Mouse (Mus musculus) heart, adult 8-10 months (tissue): ENCODE data around the gene Thoc6. TPM values are rescaled to one million over a fixed set of nuclear protein-coding genes. Genes with fewer than 3 reads are reported as not detected.
A peak's percentile ranks its signal among the peaks of the same experiment; 100 is the strongest.

Experiments
- DNase-seq: peaks from one replicate; pipeline ENCODE4 v3.0.0; 2022; ENCODE audit warnings: low spot score
- total RNA-seq, 4 experiments: library from RNA; stranded (reverse); gene quantifications; 2 replicates each; pipeline ENCODE4 v1.2.4; 2022

Thoc6 gene
- total RNA-seq = 10 to 100 TPM in 3 of 4 experiments, 1 to 10 TPM in 1; 8.8 to 11.6 (median 11.0) TPM

DNA sequence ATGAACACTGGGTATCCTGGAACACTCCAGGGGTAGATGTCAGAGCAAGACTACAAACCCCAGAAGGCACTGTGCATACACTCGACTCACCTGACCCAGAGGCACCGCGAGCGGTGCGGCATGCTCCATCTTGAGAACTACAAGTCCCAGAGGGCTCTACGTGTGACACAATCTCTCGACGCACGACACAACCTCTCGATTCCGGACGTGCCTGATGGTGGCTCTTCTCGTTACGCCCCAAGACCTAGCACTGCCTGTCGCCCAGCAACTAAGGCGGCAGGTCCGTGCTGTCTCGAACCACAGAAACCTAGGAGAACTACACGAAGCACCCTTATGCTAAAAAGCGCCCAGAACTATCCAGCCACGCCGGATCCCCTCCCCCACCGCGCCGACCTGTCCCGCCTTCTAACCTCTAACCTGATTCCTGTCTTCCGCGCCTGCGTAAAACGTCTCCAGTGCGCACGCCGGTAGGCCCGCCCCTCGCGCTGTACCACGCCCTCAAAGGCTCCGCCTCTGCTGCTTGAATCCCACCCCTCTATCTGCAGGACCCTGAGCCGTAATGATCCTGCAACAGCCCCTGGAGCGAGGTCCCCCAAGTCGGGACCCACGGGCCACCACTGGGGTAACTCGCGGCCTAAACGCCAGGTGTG lies at the start of gene Thoc6, which contains the start of gene Hcfc1r1:
Gene Thoc6 (minus strand): TSS at position 459 of the 650 bp plus-strand sequence.
Gene Hcfc1r1 (plus strand): TSS at position 173 of the 650 bp plus-strand sequence.
- peak; percentile 95 for DNase-seq

- no peak for DNase-seq
Observed at GRCm38 (mm10) chr17:23722376-23723125, 48.9 kb upstream of the Thoc6 start, which contains the start of gene 1520401A03Rik. Gene 1520401A03Rik (minus strand): TSS chr17:23722783.

GRCm38 (mm10) chr17:23721886-23722285 lies 48.2 kb upstream of the Thoc6 start:
- DNase-seq = no peak

DNA sequence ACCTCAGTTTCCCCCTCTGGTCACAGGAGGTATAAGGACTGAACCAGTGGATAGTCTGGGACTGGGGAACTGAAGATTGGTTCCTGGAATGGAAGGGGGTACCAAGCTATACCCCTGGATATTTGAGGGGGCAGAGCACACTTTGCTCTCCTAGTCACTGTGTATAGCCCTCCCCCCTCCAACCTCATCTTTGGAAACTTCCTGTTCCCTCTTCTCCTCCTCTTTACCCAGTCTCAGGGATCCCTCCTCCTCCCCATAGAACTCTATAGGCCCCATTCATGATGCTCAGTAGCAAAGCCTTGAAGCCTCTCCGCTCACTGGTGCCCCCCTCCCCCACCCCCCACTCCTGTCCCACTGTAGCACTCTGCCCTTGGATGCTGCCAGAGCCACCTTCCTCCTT lies 45.8 kb upstream of the Thoc6 start:
- no peak for DNase-seq

DNA sequence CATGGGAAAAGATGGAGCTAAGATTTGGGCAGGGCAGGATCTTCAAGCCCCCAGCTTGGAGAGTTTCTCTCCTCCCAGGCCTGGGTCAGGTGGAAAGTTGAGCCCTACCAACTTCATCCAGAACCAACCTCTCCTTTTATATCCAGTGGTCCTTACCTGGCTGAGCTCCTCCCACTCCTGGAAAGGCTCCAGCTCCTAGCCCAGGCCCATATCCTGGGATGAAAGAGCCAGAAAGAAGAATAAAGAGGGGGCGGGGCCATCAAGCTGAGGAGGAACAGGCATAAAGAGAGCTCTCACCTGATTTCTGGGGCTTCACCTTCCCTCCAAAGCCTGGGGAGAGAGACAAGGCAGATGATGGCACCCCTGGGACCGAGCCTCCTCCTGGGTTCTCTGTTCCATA lies 43.3 kb upstream of the Thoc6 start:
- DNase-seq = no peak

DNA sequence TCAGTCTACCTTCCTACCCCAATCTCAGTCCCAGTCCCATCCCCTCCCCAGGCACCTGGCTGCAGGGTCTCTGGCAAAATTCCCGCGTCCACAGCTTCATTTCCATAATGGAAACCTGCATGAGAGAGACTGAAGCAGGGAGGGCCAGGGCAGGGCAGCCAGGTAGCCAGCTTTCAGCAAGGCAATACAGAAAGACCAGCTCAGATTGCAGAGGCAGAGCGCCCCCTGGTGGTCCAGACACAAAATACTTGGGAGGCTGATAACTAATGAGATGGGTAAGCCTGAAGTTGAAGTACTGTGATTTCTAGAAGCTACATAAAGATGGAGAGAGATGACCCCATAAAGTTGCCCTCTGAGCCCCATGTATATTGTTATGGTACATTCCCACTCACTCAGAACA lies 32.5 kb upstream of the Thoc6 start:
- DNase-seq = peak; percentile 56

- no peak for DNase-seq
Observed at GRCm38 (mm10) chr17:23705525-23706104, 31.9 kb upstream of the Thoc6 start.

DNA sequence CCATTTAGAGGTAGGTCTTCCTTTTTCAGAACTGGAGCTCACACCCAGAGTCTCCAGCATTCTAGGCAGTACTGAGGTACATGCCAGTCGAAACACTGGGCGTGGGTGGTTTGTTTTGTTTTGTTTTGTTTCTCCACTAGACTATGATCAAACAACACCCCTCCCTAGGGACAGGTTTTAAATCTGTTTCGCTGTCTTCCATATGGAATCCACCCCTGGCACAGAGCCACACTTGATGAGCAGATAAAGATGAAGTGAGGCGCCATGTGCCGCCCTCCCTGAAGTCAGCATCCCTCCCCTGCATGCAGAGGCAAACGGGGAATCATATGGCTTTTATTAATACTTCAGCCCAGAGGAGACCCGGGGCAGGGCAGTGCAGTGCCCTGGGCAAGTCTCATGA lies 31.1 kb upstream of the Thoc6 start:
- DNase-seq = no peak

- DNase-seq = no peak
Observed at GRCm38 (mm10) chr17:23703301-23703700, 29.6 kb upstream of the Thoc6 start.

GRCm38 (mm10) chr17:23700079-23700478 lies 26.4 kb upstream of the Thoc6 start:
- peak; percentile 85 for DNase-seq

- DNase-seq = peak; percentile 40
Observed at GRCm38 (mm10) chr17:23699131-23700077, 25.7 kb upstream of the Thoc6 start.

DNA sequence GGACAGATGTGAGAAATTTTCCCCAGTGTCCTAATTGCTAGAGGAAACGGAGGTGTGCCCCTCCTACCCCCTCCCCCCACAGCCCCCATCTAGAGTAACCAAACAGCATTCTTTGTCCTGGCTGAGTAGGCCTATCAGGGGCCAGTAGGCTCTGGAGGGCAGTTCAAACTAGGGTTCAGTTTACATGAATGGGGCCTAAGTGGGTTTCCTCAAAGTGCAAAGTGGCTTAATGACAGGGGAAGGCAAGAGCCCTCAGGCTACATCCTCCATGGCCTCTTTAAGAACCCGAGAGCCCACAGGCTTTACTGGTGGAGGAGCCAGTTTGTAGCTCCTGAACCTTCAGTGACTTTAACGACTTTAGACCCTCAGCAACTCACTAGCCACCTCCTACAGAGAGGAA lies 22.1 kb upstream of the Thoc6 start:
- DNase-seq = no peak

DNA sequence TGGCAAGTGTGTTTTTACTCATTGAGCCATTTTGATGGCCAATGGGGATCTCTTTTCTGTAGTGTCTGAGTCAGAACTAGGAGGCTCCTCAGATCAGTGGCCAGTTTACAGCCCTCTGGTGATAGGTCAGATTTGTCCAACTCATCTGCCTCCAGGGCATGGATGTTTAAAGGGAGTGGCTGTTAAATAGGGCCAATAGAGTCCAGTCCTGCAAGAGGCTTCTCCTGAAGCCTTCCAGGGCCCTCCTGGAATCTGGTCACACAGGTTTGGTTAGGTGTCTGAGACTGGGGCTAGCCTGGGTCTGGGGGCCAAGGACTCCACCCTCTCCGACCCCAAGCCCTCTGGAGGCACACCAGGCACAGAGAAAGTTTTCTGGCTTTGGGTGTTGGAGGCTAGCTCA lies 20.8 kb upstream of the Thoc6 start:
- DNase-seq = no peak

DNA sequence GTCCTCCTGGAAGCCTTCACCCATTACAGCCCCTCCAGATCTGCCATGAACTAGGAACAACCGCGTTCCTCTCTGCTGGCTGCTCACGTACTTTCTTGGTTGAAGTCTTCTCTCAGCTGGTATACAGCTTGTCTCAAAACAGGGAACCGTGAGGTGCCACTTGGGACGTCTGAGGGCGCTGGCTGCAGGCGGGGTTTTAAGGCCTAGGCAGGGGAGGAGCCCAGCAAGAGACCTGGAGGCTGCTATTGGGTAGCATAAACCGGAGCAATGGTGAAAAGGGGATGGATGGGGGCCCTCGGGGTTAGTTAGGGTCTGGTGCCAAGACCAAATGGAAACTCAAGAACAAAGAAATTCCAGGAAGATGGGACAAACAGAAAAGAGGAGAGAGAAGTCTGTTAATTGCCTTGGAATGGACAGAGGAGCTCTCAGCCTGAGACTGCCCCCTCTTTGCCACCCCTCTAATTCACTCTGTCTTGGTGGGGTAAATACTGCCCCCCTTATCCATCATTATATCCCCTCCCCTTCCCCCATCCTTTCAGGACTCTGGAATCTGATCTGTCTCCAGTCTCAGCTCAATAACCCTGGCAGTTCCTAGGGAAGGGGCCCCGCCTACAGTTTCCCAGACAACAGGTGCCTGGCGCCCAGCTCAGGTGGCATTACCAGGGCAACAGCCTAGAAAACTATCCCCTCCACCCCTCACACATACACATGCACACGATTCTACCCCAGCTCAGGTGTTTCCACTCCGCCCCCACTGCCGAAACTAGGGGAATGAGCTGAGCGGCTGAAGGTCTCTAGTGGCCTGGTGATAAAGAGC lies 10.4 kb upstream of the Thoc6 start, which contains the start of gene Cldn9:
Gene Cldn9 (minus strand): TSS at position 171 of the 817 bp plus-strand sequence.
- DNase-seq = no peak

GRCm38 (mm10) chr17:23683226-23683625 lies 9.5 kb upstream of the Thoc6 start:
- no peak for DNase-seq

GRCm38 (mm10) chr17:23682530-23682929 lies 8.8 kb upstream of the Thoc6 start:
- DNase-seq = no peak

DNA sequence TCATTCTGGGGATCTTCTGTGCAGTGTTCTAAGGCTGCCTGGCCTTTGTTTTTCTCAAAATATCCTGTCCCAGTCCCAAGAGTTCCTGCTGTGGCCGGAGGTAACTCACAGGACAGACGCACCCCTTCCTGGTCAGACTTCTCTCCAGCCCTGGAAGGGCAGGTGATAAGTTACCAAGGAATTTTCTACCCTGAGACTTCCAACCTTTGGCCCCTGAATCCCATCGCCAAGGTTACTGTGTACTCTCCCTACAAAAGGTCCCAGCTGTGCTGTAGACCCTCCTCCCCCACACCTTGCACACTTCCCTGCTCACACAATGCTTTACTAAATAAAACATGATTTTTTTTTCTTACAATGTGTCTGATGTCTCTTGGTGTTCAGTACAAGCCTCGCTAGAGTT lies 8.4 kb upstream of the Thoc6 start:
- DNase-seq = no peak

DNA sequence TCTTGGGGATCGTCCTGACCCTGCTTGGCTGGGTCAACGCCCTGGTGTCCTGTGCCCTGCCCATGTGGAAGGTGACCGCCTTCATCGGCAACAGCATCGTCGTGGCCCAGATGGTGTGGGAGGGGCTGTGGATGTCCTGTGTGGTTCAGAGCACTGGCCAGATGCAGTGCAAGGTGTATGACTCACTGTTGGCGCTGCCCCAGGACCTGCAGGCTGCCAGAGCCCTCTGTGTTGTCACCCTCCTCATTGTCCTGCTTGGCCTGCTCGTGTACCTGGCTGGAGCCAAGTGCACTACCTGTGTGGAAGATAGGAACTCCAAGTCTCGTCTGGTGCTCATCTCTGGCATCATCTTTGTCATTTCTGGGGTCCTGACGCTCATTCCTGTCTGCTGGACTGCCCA lies 7.4 kb upstream of the Thoc6 start:
- DNase-seq = no peak

DNA sequence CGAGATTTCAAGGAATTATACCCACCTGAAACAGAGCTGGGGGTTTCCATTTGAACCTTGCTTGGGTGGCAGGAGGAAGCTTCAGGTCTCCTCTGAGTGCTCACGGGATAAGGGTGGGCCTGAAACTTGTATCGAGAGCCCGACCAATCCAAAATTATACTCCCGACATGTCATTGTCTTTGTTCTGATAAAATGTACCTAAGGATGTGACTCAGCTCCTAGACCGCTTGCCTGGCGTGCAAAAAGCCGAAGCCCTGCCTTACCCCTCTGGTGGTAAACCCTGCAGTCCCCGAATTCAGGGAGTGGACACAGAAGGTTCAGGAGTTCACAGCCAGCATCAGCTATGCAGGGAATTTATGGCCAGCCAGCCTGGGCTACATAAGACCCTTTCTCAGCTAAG lies 6.7 kb upstream of the Thoc6 start:
- DNase-seq = no peak

DNA sequence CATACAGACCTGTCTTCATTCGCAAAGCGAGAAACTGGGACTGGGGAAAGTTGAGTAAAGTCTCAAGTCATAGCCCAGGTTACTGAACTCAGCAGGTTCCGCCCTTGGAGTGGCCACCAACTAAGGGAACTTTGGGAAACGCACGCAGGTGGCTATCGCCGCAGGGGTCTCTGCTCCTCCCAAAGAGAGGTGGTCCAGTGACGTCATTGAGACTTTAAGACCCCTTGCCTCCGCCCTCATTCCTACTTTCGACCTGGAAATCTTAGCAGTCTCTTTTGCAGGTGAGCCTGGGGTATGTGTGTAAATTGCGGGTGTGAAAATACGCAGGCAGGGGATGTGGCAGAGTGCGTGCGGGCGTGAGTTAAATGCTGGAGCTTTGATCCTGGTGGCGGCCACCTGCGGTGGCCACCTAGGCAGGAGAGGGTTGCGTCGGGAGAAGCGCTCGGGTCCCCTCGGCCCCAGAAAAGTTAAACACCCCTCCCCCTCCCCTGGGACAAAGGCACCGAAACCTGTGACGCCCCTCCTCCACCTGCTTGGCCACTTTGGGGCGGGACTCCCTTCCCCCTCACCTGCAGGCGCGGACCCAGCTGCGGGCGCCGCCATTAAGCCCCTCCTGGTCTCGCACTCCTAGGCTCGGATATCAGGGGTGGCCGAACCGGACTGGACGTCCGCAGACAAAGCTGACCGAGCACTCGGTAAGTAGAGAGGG lies 5.6 kb upstream of the Thoc6 start, which contains the start of gene Cldn6:
Gene Cldn6 (plus strand): TSS at position 123 of the 709 bp plus-strand sequence.
- no peak for DNase-seq
